Mouse (Mus musculus) cerebellum, adult 2 months (tissue): ENCODE measurements around the gene Tll2.

ENCODE experiments used
- CTCF ChIP-seq: fragments of 200-500 bp; IDR thresholded peaks from 2 replicates; pipeline ENCODE4 v1.5.1; 2011; ENCODE audit warnings: low read depth, mild to moderate bottlenecking, control low read depth, low read length, moderate library complexity, borderline replicate concordance; ENCODE audit not compliant: insufficient read depth
- POLR2A ChIP-seq: fragments of 200-500 bp; IDR thresholded peaks from 2 replicates; pipeline ENCODE4 v1.6.1; 2011; ENCODE audit warnings: low read length, control low read depth, borderline replicate concordance; ENCODE audit not compliant: insufficient read depth

DNA sequence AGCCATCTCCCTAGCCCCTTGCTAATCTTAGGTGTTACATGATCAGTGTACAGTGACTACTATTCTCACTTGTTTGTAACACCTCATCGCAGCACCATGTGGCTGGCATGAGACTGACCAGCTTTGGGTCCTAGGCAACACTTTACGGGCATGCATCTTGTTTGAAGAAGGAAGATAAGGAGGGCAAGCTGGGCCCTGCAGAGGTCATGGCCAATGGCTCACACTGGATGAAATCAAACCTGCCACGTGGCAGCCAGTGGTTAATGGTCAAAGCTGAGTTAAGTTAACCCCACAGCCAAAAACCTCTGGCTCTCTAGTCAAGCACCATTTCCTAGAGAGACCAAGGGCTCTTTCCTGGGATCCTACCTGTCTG, 158.5 kb downstream of the Tll2 start:
- no peak for TF ChIP-seq CTCF
- no peak for TF ChIP-seq POLR2A
